Mouse (Mus musculus) stomach, embryonic 16.5 days (tissue): Measurements from ENCODE around the gene Ankrd44. TPM values are rescaled to one million over a fixed set of nuclear protein-coding genes. Genes with fewer than 3 reads are reported as not detected.
A peak's percentile ranks its signal among the peaks of the same experiment; 100 is the strongest.
"Not testable (repeated sequence)": the region's sequence is repeated elsewhere in the genome, so short reads cannot be mapped to it uniquely, and the experiment has no call there.

Experiments
- ATAC-seq: fragments of 200-750 bp; cut with Nextera tagmentation; 2 replicates; pipeline ENCODE4 v1.8.0; 2017; ENCODE audit warnings: moderate number of reproducible peaks, moderate TSS enrichment; ENCODE audit not compliant: insufficient read depth, low FRiP score
- H3K27ac ChIP-seq: fragments of 300-500 bp; sonication (generic); 2 replicates; pipeline ENCODE4 v1.5.1; 2014; ENCODE audit warnings: low read length
- H3K27me3 ChIP-seq: fragments of 300-500 bp; sonication (generic); 2 replicates; pipeline ENCODE4 v1.6.1; 2014; ENCODE audit warnings: low read length, control low read depth, mixed read lengths; ENCODE audit not compliant: control insufficient read depth, insufficient read depth
- H3K36me3 ChIP-seq: fragments of 300-500 bp; sonication (generic); 2 replicates; pipeline ENCODE4 v1.6.1; 2014; ENCODE audit warnings: low read length; ENCODE audit not compliant: control insufficient read depth, insufficient read depth
- H3K4me1 ChIP-seq: fragments of 300-500 bp; sonication (generic); 2 replicates; pipeline ENCODE4 v1.6.1; 2014; ENCODE audit warnings: low read length, control low read depth, mixed read lengths; ENCODE audit not compliant: control insufficient read depth, insufficient read depth
- H3K4me2 ChIP-seq: fragments of 300-500 bp; sonication (generic); 2 replicates; pipeline ENCODE4 v1.6.1; 2014; ENCODE audit warnings: low read depth, low read length, mixed read lengths
- H3K4me3 ChIP-seq: fragments of 300-500 bp; sonication (generic); replicated peaks from 2 replicates; pipeline ENCODE4 v1.5.1; 2014; ENCODE audit warnings: mild to moderate bottlenecking, low read length
- H3K9ac ChIP-seq: fragments of 300-500 bp; sonication (generic); 2 replicates; pipeline ENCODE4 v1.6.1; 2014; ENCODE audit warnings: low read length
- H3K9me3 ChIP-seq: fragments of 300-500 bp; sonication (generic); replicated peaks from 2 replicates; pipeline ENCODE4 v1.6.1; 2016; ENCODE audit warnings: low read length, control low read depth; ENCODE audit not compliant: control insufficient read depth
- WGBS: fragments of 180-500 bp; shearing (Covaris S2); extraction: QIAGEN DNeasy Blood & Tissue Kit; methylation state at CpG from one replicate; pipeline ENCODE4 v1.1.7; 2014; 5-methylcytosine and 5-hydroxymethylcytosine counted together
- polyA plus RNA-seq: library from polyadenylated mRNA; unstranded; fragments of >200 nt; fragmentation: Nextera tagmentation; extraction: Ambion mirVana; gene quantifications from 2 replicates; pipeline ENCODE4 v1.2.1, GENCODE M21; 2015

Ankrd44 gene
- polyA plus RNA-seq, result 13.8 and 14.5 TPM in 2 replicates

- peak; percentile 92 for ATAC-seq
- no peaks in the 10 kb centered on the region for H3K9me3 ChIP-seq
- no peaks in the 10 kb centered on the region for H3K27me3 ChIP-seq
- H3K4me2 ChIP-seq, result peak within 1 kb of the TSS; percentile 89
- WGBS, result under 1% methylated on average over 93 of the region's 94 CpGs
- peak within 1 kb of the TSS; percentile 76 for H3K4me3 ChIP-seq
- peak within 1 kb of the TSS; percentile 80 for H3K27ac ChIP-seq
- peaks cover 22% of the 10 kb centered on the region for H3K4me1 ChIP-seq
- H3K36me3 ChIP-seq, result no peaks in the 10 kb centered on the region
- peak within 1 kb of the TSS; percentile 81 for H3K9ac ChIP-seq
Measured at GRCm38 (mm10) chr1:54925971-54926771, at the start of gene Ankrd44. Gene Ankrd44, minus strand, starts transcription at chr1:54926387.

DNA sequence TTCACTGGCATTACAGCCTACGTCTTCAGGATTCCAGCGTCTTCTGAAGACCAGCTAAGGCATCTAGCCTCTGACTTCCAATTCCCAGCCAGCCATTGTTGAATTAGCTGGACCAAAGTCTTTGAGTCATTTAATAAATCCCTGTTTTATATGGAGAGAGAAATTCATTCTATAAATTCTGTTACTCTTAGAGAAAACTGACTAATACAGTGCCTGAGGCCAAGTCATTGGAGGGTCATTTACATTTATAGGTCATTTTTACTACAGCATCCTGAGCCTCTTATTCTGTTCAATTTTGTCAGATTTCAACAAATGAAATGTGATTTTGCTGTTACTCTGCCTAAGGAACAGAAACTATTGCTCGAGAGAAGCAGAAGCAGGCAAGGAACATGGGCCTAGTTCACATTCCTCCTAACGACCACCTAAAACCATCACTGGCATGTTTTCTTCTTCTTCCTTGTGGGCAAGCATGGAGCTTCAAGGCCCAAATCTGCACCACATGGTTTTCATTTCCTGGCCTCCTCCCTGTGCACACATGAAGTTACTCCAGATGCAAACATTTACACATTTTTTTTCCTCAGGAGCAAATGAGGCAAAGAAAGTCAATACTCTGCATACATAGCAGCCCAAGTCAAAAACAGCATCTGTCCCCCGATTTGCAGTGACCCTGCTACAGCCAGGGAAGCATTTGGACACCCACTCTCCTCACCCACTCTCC lies 45.7 kb upstream of the Ankrd44 start:
- no peaks in the 10 kb centered on the region for H3K4me1 ChIP-seq
- H3K27ac ChIP-seq, result no peak overlapping the region
- no peak overlapping the region for H3K4me2 ChIP-seq
- ATAC-seq, result no peak
- H3K9ac ChIP-seq, result no peak overlapping the region
- no peaks in the 10 kb centered on the region for H3K27me3 ChIP-seq
- no peaks in the 10 kb centered on the region for H3K36me3 ChIP-seq
- no peak overlapping the region for H3K4me3 ChIP-seq
- WGBS, result 70% methylated on average over 5 of the region's 5 CpGs
- no peaks in the 10 kb centered on the region for H3K9me3 ChIP-seq

GRCm38 (mm10) chr1:54966858-54967257 lies 40.7 kb upstream of the Ankrd44 start:
- Histone ChIP-seq H3K9me3 (no peaks in the 10 kb centered on the region), H3K27ac (no peak overlapping the region), H3K4me2 (no peak overlapping the region), H3K27me3 (no peaks in the 10 kb centered on the region), H3K36me3 (no peaks in the 10 kb centered on the region), H3K9ac (no peak overlapping the region), H3K4me1 (no peaks in the 10 kb centered on the region), H3K4me3 (no peak overlapping the region)
- WGBS, result 90% methylated on average over 3 of the region's 3 CpGs
- no peak for ATAC-seq

DNA sequence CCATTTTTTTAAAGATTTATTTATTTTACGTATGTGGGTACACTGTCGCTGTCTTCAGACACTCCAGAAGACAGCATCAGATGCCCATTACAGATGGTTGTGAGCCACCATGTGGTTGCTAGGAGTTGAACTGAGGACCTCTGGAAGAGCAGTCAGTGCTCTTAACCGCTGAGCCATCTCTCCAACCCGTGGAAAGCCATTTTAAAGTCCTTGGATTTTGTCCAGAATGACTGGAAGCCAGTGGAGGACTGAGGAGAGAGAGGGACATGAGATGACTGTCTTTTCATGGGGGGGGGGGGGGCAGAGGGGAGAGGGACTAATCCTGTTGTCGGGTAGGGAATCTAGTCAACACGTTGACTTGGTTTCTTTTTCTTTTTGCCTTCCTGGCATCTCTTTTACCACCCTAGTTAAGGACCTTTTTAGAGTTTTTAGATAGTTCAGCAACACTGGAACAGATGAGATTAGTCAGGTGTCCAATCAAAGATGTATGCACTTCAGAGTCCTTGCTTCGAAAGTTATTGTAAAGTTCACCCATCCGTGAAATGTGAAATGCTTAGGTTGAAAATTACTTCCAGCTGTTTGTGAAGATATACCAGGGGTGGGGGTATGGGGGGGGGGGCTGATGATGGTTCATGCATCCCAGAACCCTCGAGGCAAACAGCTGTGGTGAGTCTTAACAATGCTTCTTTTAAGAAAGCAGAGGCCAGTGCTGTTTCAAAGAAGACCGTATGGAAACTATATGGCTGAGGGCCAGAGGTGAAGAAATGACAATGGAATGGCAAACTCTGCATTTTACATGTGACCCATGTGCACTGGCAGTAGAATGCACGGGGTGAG lies 39.2 kb upstream of the Ankrd44 start:
- ATAC-seq, result no peak
- 55% methylated on average over 11 of the region's 11 CpGs for WGBS
- H3K9ac ChIP-seq, result no peak overlapping the region

DNA sequence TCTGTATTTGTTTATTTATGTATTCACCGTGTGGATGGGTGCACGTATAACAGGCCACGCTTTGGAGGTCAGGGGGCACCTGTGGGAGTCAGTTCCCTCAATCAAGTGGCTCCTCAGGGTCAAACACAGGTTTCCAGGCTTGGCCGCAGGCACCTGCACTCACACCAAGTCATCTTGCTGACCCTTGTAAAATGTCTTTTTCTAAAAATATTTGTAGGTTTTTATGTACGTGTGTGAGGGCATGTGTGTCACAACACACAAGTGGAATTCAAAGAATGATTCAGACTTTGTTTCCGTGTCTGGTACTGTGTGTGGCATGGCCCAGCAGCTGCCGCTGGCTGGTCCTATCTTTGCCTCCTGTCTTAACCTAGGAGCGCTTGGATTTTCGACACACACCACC lies 35.5 kb upstream of the Ankrd44 start:
- no peak overlapping the region for H3K4me3 ChIP-seq
- 67% methylated on average over 9 of the region's 9 CpGs for WGBS
- no peaks in the 10 kb centered on the region for H3K9me3 ChIP-seq
- H3K4me1 ChIP-seq, result no peaks in the 10 kb centered on the region
- H3K9ac ChIP-seq, result no peak overlapping the region
- no peaks in the 10 kb centered on the region for H3K27me3 ChIP-seq
- no peak overlapping the region for H3K27ac ChIP-seq
- no peak for ATAC-seq
- H3K4me2 ChIP-seq, result no peak overlapping the region
- H3K36me3 ChIP-seq, result no peaks in the 10 kb centered on the region

More for the DNA sequence above, 39.2 kb upstream of the Ankrd44 start:
- Histone ChIP-seq H3K27me3 (no peaks in the 10 kb centered on the region), H3K36me3 (no peaks in the 10 kb centered on the region), H3K4me3 (no peak overlapping the region), H3K4me2 (no peak overlapping the region), H3K27ac (no peak overlapping the region), H3K4me1 (no peaks in the 10 kb centered on the region), H3K9me3 (no peaks in the 10 kb centered on the region)

DNA sequence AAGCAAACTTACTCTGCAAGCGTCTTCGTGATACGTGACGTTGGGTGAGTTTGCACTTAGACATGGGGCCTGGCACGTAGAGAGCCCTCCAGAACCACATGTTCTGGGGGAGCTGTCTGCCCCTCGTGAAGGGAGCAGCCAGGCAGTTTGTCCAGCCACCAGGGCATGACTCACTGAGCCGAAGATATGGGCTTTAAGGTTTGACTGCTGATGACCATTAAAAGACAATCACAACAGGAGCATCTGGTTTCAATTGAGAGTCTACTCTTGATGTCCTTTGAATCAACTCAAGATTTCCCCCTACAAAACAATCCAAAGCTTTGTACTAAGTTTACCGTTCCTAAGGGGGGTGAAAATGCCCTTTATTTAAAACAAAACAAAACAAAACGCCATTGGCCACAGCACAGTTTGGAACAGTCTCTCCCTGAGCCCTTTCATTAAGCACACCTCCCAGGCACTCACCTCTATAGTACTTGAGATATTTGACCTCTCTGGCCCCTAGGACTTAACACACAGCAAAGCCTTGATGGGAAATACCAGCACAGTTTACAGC lies 34.5 kb upstream of the Ankrd44 start:
- Histone ChIP-seq H3K9me3 (no peaks in the 10 kb centered on the region), H3K4me3 (no peak overlapping the region), H3K9ac (no peak overlapping the region), H3K27me3 (no peaks in the 10 kb centered on the region), H3K36me3 (no peaks in the 10 kb centered on the region), H3K4me1 (no peaks in the 10 kb centered on the region), H3K27ac (no peak overlapping the region), H3K4me2 (no peak overlapping the region)
- no peak for ATAC-seq
- WGBS, result 65% methylated on average over 9 of the region's 9 CpGs

DNA sequence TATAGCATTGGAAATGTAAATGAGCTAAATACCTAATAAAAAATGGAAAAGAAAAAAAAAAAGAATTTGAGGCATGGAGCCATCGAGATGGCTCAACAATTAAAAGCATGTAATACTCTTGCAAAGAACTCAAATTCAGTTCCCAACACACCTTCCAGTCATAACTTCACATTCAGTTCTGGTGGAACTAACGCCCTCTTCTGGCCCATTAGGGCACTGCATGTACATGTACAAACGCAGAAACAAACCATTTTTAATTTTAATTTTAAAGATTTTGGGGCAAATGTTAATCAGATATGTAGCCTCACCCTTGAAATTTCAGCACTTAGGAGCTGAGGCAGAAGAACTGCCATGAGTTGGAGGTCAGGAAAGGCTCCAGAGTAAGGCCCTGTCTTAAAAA lies 32.3 kb upstream of the Ankrd44 start:
- H3K27me3 ChIP-seq, result no peaks in the 10 kb centered on the region
- H3K9me3 ChIP-seq, result no peaks in the 10 kb centered on the region
- no peaks in the 10 kb centered on the region for H3K36me3 ChIP-seq
- no peak overlapping the region for H3K9ac ChIP-seq
- H3K4me2 ChIP-seq, result no peak overlapping the region
- WGBS, result 70% methylated on average over 3 of the region's 3 CpGs
- ATAC-seq, result no peak
- H3K4me3 ChIP-seq, result no peak overlapping the region
- H3K4me1 ChIP-seq, result no peaks in the 10 kb centered on the region
- no peak overlapping the region for H3K27ac ChIP-seq

GRCm38 (mm10) chr1:54956995-54957394 lies 30.8 kb upstream of the Ankrd44 start:
- not testable (repeated sequence) for H3K4me1 ChIP-seq, H3K4me3 ChIP-seq, ATAC-seq, H3K27ac ChIP-seq, H3K27me3 ChIP-seq, H3K9ac ChIP-seq, H3K4me2 ChIP-seq, H3K9me3 ChIP-seq, H3K36me3 ChIP-seq
- WGBS, result 93% methylated on average over 10 of the region's 14 CpGs
